Mouse (Mus musculus) left cerebral cortex, adult 11 months (tissue): ENCODE measurements at regions not wholly inside any gene's neighbourhood (a gene's known extent, or its start where the extent isn't known, plus 50 kb on each side); places are given as distances from the start of the nearest gene placed in this dataset.

Source experiments
- DNase-seq: peaks from one replicate; pipeline ENCODE4 v3.0.0; 2022; ENCODE audit warnings: low spot score

DNA sequence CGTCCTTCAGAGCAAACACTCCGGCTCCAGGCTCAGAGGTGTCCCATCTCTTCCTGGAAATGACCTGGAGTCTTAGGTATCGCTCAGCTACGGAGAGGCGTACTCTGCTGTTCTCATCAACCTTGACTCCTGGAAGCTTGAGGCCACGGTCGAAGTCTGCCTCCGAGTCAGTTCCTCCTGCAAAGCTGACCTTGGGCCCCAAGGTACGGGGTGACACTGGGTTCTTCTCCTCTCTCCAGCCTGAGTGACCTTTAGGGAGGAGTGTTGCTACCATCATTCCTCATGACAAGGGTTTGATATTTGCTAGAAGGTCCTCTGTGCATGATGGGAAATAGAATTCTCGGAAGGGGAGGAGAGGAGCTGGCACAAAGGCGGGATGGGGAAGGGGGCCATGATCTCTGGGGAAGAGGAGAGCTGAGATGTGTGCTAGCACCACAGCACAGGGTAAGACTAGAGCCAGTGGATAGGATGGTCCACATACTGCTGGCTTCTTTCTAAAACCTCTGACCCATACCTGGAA, 469.0 kb downstream of the Rps24 start:
- no peak for DNase-seq

GRCm38 (mm10) chr14:24956528-24957210, 469.7 kb downstream of the Rps24 start:
- no peak for DNase-seq

GRCm38 (mm10) chr14:24957392-24957791, 470.5 kb downstream of the Rps24 start:
- DNase-seq, result no peak

DNA sequence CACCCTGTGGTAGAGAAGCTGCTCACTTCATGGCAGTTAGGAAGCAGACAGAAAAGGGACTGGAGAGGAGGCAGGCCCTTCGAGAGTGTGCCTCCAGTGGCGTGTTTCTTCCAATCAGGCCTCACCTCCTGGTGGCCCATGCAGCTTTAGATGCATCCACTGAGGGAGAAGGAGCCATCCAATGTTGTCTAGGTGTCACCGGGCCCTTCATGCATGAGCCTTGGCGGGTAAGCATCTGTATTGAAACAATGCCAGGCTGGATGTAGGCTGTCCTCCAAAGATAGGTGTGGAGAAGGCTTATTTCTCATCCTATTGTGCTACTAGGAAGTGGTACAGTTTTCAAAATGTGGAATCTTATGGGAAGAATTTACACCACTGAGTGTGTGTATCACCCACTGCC, 471.9 kb downstream of the Rps24 start:
- DNase-seq, result no peak

DNA sequence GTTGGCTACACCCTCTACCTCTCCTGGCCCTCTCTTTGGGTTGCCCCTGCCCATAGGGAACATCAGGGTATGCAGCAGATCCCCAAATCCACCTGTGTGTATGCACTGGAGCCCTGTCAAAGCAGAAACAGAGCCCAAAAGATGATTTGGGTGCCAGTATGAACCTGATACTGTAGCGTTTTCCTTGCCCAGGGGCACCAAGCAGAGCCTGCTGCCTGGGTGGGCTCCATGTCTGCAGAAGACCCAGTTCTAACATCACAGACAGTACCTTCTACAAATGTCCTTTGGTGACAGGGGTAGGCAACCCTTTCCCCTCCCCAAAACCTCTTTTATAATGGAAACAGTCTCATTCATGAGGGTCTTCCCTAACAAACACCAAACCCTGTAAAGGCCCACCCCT, 472.5 kb downstream of the Rps24 start:
- no peak for DNase-seq

GRCm38 (mm10) chr14:24960082-24960482, 473.2 kb downstream of the Rps24 start:
- peak; percentile 39 for DNase-seq

DNA sequence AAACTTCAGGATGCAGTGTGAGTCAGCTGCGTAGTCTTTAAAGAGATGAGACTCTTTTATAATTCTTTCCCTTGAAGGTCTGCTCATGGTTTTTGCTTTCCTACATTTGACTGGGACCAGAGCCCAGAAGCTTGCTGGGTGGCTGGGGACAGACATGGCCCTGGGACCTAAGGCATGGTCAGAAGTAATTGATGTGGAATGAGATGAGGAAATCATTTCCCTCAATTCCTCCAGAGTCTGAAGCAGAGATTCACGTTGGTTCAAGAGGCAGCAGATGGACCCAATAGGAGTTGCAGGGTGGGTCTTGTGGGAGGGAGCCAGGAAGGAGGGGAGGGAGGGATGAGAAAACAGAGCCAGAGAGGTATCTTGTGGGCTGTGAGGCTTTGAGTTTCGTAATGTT, 473.9 kb downstream of the Rps24 start:
- DNase-seq, result no peak

- DNase-seq, result no peak
Measured at GRCm38 (mm10) chr14:24961721-24962120, 474.8 kb downstream of the Rps24 start.

GRCm38 (mm10) chr14:24969584-24969983, 482.7 kb downstream of the Rps24 start:
- no peak for DNase-seq

DNA sequence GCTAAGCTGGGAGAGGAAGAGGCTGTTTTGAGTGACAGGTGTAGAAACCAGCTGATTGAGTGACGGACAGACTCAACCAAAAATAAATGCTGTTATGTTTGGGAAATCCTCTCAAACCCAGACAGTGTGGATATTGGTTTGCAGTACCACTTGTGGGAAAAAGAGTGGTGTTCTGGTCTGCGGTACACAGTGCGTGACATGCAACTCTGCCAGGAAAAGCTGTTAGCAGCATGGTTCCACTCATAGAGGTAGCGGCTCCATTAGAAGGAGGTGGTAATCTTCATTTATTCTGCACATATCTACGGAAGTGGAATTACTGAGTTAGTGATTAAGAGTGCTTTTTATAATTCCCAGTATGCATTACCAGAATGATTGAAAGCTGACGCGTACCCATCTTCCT, 485.4 kb downstream of the Rps24 start:
- no peak for DNase-seq

DNA sequence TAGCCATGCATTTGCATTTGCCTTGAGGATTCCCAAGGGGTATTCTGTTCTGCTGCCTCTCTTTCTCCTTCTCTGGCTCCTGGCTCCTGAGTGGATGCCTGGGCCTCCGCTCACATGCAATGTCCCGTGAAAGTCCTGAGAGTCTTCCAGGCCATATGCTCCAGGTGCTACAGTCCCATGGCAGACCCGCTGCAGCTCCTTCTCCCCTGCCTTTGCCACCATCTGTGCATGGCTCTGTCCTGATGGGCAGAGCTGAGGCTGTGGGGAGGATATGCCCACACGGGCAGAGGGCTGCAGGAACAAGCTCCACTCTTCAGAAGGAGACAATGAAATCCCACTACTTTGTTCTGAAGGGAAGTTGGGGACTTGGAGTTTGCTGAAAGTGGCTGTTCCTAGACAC, 485.9 kb upstream of the Zmiz1 start:
- DNase-seq, result no peak

GRCm38 (mm10) chr14:24973591-24973990, 485.4 kb upstream of the Zmiz1 start:
- DNase-seq, result no peak

DNA sequence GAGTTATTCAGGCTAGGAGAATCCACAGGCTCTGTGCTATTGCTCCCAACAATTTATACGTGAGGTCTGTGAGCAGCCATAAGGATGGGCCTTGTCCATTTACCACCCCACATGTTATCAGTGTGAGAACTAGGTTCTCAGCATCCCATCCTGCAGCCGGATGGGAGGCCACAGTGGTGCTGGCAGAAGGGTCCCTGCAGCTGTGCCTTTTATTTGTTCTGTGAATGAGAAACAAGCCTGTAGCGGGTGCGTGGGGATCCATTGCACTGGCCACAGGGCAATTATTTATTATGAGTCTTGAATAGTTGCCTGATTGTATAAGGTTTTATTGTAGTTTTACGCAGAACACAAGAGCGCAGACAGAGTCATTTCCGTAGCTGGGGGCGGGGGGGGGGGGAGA, 476.5 kb upstream of the Zmiz1 start:
- no peak for DNase-seq

- DNase-seq, result no peak
Measured at GRCm38 (mm10) chr14:24983279-24983678, 475.7 kb upstream of the Zmiz1 start.

DNA sequence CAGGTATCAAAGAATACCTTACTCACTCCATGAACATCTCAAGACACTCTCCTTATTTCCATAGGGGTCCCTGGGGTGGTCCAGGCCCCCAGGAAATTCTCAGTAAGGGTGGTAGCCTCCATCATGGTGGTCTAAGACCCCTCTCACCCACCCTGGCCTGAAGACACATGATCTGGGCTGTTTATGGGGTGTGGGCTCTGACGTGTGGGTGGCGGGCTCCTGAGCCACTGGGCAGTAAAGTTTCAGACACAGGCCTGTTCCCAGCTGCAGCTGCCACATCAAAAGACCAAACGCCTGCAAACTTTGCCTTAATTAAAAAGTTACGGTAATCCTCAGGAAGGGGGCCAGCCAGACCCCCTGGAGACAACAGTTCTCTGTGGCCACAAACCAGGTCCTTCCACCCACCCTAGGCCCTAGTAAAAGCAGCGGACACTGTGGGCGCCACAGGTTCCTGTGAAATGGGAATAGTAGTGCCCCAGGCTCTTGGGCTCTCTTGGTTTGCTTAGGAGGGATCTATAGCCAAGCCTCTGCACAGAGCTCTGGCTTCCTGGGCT, 473.1 kb upstream of the Zmiz1 start:
- DNase-seq, result no peak

DNA sequence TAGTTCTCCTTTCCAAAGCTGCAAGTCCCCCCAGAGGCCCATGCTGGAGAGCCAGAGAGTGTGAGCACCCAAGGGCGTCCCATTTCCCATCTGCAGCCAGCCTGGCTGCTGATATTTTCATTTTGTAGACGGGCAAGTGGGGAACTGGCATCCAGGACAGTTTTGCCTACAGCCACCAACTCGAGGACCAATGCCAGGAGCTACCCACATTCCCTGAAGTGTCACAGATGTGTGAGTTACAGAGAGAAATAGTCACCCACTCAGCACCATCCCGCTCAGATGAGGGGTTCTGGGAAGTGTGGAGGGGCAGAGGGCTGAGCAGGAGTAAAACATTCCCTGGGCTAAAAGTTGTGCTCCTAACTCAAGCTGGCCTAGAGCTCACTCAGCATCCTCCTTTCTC, 472.6 kb upstream of the Zmiz1 start:
- peak; percentile 11 for DNase-seq

GRCm38 (mm10) chr14:24993751-24994658, 465.0 kb upstream of the Zmiz1 start:
- no peak for DNase-seq

GRCm38 (mm10) chr14:24995226-24995625, 463.8 kb upstream of the Zmiz1 start:
- DNase-seq, result no peak

DNA sequence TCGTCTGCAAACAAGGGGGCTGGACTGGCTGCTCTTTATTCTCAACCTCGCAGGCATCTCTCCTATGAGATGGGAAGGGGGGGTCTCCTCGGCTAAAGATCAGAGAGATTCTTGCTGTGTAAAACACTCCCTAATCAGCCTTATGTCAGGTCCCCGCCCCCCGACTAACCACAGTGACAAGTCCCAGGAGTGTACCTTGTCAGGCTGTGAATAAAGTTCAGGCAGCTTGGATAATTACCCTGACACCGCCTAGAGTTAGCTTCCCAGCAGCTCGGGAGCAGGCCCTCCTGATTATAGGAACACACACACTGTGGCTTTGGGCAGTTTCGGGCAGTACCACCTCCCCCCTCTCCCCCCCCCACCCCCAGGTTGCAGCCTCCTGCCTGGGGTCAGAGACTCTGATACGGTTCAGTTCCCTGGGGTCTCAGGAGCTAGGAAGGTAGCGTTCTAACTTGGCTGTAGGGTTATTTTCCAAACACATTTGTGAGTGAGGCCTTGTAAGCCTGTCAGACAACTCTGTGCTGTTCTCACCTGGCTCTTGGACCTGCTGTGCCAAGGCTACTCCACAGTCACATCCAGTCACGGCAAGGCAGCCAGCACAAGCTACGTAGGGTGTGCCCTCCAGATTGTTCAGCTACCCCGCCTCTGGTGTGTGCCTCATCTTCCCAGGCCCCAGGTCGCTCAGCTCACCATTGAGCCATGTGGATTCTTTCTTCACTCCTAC, 461.0 kb upstream of the Zmiz1 start:
- no peak for DNase-seq

- DNase-seq, result peak; percentile 31
Measured at GRCm38 (mm10) chr14:24999008-24999572, 459.9 kb upstream of the Zmiz1 start.

DNA sequence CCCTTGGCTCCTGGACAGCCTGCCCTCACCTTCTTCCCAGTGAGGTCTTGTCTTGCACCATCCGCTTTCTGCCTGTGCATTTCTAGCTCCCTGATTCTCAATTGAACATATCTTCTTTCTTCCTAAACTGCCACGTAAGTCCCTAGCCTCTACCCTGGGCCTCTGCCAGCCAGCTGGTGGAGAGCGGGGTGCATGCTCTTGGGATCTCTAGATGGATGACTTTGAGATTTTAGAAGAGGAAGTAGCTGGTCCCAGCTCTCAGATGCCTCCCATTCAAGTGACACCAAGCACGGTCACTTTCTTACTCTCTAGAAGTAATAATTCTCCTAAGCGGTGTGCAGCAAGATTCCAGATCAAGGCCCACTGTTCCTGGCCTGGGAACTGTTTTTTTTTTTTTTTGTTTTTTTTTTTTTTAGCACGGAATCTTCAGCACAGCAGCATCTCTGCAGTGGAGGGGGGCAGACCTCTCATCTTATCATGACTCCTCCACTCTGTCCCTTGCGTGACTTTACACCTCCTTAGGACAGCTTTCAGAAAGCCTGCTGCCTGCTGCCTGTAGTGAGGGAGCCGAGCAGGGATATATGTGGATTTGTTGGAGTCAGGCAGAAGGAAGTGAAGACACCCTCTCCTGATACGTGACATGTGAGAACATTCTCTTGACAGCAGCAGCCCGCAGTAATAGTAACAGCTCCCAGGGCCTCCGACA, 453.6 kb upstream of the Zmiz1 start:
- no peak for DNase-seq
